Mouse (Mus musculus) testis, adult 2 months (tissue): Measurements from ENCODE around the gene Pik3ap1.

Experiments
- CTCF ChIP-seq: fragments of 200-500 bp; IDR thresholded peaks from 2 replicates; pipeline ENCODE4 v1.5.1; 2012; ENCODE audit warnings: low read depth, mild to moderate bottlenecking, inconsistent platforms, low read length, moderate library complexity; ENCODE audit not compliant: control insufficient read depth, insufficient read depth, insufficient replicate concordance
- POLR2A ChIP-seq: fragments of 200-500 bp; IDR thresholded peaks from 2 replicates; pipeline ENCODE4 v1.6.1; 2012; ENCODE audit warnings: low read depth, mild to moderate bottlenecking, inconsistent platforms, low read length, moderate library complexity; ENCODE audit not compliant: control insufficient read depth

- TF ChIP-seq CTCF = no peak
- no peak for TF ChIP-seq POLR2A
Observed at GRCm38 (mm10) chr19:41364509-41364908, 20.4 kb downstream of the Pik3ap1 start.
